Mouse (Mus musculus): ENCODE measurements around the gene Hspa5.
"Not testable (repeated sequence)": the region's sequence is repeated elsewhere in the genome, so short reads cannot be mapped to it uniquely, and the experiment has no call there.

Gene Hspa5

DNA sequence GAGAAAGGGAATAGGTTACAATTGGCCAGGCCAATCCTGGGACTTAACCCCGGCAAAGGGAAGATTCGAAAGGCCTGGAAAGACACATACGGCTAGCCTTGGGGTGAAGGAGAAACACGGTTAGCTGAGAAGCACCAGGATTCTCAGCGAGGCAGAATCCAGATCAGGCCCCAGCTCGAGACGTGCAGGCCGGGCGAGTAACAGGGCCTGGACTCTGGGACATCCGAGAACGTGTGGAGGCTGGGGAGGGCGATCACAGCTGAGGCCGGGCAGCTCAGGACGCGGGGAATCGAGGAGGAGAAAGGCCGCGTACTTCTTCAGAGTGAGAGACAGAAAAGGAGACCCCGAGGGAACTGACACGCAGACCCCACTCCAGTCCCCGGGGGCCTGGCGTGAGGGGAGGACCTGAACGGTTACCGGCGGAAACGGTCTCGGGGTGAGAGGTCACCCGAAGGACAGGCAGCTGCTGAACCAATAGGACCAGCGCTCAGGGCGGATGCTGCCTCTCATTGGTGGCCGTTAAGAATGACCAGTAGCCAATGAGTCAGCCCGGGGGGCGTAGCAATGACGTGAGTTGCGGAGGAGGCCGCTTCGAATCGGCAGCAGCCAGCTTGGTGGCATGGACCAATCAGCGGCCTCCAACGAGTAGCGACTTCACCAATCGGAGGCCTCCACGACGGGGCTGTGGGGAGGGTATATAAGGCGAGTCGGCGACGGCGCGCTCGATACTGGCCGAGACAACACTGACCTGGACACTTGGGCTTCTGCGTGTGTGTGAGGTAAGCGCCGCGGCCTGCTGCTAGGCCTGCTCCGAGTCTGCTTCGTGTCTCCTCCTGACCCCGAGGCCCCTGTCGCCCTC, at the start of gene Hspa5:
Hspa5 (plus strand) TSS at position 603 of the 859 bp plus-strand sequence.
- DNase-seq, result peak; percentile 92 to 98

DNA sequence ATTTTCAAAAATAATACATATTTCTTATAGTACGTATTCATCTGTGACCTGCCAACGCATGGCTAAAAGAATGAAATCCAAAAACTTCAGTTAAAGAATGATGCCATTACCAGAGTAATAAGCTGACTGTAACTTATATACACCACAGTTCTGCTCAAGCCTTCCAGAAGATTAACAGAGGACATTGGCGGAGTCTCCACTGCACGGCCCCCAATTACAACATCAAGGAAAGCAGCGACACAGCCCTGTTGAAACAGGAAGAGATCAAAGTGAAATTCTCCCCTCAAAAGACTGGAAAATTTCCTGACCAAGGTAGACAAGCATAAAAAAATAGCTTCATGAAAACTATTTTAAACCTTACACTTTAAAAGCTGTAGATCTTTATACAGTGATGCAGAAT, 46.5 kb upstream of the Hspa5 start:
- no peak for DNase-seq

DNA sequence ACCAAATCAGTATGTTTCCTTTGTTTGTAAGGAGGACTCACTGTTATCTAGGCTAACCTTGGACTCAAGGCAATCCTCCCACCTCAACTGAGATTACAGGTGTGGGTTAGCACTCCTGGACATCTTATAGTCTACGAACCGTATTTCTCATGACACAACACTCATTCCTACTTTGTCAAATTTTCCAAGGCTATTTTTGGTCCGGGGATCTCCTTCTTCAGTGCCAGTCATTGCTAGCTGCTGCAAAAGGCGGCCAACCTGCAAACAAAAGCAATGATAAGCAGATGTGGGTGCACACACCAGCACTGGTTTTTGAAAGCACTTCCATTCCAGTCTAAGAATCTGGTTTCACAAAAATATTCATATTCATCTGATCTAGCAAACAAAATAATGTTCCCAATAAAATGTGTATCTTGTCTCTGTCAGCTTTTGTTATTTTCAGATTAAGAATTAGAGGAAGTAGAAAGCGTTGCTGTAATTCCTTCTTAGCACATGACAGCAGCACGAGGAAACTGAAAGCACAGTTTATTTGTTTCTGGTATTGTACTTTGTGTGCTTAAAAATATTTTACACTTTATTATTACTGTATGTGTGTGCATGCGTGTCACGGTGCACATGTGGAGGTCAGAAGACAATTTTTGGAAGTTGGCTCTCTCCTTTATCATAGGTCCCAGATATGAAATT, 44.6 kb upstream of the Hspa5 start:
- DNase-seq, result no peak

DNA sequence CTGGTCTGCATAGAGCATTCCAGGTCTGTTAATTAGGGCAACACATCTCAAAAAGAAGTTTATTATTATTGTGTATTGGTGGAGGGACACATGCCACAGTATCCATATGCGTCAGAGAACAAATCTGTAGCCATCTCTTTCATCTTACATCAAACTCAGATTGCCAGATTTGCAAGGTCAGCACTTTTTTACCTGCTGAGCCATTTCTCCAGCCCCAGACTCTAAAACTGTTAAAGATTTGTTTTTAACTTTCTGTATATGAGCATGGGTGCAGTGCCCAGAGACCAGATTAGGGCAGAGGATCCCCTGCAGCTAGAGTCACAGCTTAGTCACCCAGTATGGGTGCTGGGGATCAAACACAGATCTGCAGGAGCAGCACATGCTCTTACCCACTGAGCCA, 35.1 kb upstream of the Hspa5 start:
- DNase-seq, result no peak

DNA sequence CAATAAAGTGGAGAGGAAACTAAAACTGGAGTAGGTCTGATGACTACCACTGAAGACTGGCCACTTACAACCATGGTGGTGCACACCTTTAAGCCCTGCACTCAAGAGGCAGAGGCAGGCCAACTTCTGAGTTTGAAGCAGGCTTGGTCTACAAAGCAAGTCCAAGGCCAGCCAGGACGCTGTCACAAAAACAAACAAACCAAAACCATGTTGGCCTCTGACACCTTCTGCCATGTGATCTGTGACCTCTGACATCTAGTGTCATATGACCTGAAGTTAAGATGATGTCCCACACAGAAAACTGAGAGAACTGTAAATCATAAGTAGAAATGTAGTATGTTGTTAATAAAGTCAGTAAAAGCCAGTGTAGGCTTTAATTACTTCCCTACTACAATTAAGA, 33.9 kb upstream of the Hspa5 start:
- no peak for DNase-seq

DNA sequence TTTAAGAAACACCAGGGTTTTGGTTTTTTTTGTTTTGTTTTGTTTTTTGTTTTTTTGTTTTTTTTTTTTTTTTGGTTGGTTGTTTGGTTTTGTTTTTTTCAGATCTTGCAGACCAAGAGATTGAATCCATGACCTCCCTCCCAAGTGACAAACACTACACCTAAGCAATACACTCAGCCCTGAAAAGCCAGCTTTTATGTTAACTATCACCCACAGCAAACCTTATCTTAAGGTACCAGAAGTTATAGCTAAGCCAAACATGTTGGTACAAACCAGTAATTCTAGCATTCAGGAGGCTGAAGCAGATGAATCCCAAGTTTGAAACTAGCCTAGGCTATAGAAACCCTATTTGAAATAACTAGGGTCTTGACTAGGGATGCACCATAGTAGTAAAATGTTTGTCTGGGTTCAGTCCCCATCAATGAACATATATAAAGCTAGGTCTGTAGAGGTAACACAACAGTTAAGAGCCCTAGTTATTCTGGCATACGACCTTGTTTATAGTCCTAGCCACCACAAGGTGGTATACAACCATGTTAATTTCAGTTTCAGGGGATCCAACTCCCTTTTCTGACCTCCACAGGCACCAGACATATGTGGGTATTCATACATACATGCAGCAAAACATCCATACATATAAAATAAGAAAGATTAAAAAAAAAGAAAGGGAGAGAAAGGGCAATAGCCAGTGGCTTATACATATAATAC, 31.9 kb upstream of the Hspa5 start:
- DNase-seq, result no peak

DNA sequence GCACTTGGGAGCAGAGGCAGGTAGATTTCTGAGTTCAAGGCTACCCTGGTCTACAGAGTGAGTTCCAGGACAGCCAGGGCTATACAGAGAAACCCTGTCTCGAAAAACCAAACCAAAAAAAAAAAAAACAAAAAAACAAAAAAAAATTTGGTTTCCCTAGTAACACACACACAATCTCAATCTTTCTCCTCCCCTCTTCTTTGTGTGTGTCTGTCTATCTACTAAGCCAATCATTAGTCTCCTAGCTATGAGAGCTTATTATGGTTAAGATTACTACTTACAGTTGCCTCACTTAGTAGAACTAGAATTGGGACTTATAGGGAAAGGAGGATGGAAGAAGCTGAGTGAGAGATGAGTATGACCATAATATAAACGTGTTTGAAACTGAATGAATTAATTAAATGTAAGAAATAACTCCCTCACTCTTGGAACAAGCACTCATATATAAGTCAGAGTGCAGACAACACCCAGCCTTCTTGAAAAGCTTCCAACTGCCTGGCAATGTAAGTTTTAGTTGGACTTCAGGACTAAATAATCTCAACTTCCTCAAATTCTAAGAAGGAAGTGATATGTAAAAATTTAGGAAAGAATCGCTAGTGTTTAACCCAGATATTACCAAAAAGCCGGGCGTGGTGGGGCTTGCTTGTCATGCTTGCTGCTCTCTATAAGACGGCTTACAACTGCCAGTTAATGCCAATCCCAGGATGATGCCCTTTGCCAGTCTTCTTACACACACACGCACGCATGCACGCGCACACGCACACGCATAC, 30.2 kb upstream of the Hspa5 start:
- DNase-seq, result no peak

DNA sequence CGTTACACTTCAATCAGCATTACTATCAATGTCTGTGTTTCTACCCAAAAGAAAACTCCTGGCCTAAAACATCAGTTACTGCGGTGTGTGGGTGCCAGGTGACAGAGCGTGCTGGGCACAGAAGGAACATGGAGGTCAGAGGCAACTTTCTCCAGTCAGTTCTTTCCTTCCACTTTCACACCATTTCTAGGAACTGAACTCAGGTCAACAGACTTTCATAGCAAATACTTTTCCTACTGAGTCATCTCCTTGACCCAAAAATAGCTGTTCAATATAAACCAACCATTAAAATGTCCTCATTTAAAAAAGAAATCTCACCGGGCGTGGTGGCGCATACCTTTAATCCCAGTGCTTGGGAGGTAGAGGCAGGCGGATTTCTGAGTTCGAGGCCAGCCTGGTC, 29.1 kb upstream of the Hspa5 start:
- DNase-seq, result no peak

DNA sequence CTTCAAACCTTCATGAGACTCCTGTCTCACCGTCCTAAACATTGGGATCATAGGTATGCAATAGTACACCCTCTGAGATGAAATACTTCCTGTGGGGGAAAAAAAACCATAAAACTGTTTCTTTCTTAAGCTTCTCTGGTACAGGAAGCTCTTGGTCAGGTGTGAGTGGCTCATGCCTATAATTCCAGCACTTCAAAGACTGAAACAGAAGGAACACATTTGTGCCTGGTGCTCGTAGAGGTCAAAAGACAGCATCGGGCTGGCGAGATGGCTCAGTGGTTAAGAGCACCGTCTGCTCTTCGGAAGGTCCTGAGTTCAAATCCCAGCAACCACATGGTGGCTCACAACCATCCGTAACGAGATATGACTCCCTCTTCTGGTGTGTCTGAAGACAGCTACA, 27.3 kb upstream of the Hspa5 start:
- no peak for DNase-seq

DNA sequence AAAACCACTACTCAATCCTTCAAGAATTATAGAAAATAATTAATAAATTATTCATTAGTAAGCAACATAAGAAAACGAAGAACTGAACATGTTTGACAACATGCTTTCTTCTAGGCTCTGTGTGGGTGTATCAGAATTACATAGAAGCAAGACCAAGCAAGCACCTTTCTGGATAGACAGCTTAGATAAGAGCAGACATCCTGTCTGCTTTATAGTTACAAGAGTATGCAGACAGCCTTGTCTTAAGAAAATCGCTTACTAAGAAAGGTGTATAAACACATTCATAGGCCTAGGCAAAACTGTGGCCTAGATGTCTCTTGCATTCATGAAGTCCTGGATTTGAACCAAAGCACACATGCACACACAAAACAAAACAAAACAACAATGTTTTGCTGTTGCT, 26.1 kb upstream of the Hspa5 start:
- no peak for DNase-seq

DNA sequence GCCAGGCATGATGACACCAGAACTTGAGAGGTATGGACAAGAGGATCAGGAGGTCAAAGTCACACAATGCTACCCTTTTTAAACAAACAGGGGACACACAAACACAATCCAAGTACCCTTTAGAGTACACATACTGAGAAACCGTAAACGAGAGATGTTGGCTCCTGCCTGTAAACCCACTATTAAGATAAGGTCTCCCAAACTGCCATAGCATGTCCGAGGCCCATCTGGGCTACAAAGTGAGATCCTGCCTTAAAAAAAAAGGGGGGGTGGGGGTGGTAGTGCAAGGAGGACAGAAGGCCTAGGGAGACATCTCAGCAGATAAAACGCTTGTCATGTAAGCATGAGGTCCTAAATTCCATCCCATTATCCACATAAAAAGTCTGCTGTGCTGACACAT, 23.3 kb upstream of the Hspa5 start:
- no peak for DNase-seq

DNA sequence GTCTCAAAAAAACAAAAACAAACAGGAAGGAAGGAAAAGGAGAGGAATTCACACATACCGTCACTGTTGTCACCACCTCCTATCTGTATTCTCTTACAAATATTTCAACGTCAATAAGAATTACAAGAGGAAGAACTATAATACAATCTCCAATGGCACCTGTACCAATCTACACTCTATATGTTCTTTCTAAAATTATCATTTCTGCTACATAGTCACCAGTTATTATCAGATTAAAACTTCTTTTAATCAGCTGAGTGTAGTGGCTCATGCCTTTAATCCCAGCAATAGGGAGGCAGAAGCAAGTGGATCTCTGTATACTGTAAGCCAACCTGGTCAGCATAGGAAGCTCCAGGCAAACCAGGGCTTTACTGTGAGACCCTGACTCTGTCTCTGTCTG, 21.5 kb upstream of the Hspa5 start:
- no peak for DNase-seq

DNA sequence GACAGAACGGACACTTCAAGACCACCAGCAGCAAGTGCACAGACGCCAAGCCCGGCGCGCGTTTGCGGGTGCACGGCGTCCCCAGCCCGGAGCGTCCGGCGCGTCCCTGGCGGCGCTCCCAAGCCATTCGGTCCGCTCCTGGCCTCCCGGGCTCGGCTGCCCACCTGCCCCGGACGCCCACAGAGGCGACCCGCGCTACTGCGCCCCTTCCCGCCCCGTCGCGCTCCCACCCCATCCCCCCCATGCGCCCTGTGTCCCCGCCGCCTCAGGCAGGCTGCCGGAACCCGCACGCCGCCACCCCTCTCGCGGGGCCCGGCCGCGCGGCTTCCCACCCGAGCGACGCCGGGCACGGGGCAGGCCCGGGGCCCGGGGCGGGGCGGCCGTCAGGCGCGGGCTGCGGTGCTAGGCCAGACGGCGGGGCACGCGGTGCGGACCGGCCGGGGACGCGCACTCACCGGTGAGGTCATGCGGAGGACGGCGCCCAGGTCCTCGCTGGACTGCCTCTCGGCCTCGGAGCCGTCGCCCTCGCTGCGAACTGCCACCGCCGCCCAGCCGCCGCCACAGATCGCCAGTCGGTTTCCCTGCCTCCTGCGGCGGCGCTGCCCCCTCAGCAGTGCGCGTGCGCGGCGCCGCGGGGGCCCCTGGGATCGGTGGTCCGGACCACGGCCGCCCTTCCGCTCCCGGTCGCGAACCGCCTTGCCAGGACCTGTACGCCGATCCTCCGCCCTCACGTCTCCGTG, 17.8 kb upstream of the Hspa5 start:
- peak; percentile 82 to 86 for DNase-seq

DNA sequence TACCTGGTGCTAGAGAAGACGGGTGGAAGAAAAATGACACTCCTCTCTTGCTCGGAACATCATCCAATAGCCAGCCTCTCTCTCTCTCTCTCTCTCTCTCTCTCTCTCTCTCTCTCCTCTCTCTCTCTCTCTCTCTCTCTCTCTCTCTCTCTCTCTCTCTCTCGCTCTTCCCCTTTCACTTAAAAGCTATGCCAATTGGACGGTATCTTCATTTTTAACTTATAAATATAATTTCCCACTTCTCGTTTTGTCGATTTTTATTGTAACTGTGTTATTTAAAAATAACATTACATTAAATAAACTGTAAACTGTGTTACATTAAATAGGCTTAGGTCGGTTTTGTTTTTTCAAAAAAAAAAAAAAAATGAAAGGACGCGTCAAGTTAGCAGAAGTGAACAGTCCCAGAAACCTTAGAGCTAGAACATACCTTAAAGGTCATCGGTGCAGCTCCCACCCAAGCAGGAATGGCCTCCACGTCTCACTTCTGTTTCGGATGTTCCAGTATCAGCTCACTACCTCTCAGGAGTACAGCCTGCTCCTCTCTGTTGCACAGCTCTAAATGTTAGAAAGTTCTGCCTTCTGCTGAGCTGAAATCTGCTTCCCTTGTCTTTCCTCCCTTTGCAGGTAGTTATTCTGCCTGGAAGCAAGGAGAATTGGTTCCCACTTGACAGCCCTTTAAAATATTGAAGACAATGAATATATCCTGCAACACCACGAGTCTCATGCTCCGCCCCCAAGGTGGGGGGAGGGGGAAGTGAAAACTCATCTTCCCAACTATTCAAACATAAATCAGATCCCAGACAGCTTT, 17.0 kb upstream of the Hspa5 start, which contains the start of gene Gapvd1:
Gapvd1 (minus strand) TSS at position 682 of the 808 bp plus-strand sequence.
- peak in 1 of 2 experiments; percentile 42 for DNase-seq

DNA sequence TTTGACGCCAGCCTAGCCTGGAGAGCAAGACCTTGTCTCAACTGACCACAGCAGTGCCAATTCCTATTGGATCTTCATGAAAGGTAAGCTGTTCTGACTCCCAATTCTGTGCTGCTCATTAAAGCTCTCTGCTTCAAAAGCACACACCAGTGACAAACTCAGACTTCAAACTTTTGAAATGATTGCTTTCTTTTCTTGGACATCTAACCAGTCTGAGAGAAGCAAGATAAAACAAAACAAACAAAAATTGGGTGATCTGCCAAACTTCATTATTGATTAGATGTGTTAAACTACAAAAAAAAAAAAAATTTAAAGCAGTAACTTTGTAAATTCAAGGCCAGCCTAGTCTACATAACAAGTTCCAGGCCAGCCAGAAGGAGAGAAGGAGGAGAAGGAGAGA, 14.4 kb upstream of the Hspa5 start:
- DNase-seq, result no peak

DNA sequence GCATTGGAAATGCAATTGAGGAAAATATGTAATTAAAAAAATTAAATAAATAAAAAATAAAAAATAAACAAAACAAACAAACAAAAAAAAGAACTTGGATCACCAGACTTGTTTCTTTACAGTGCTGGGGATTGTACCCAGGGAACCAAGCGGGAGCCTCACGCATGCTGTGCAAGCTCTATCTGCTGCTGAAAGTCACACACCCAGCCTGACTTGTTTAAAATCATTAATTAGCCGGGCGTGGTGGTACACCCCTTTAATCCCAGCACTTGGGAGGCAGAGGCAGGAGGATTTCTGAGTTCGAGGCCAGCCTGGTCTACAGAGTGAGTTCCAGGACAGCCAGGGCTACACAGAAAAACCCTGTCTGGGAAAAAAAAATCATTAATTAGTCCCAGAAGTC, 10.5 kb upstream of the Hspa5 start:
- not testable (repeated sequence) for DNase-seq

DNA sequence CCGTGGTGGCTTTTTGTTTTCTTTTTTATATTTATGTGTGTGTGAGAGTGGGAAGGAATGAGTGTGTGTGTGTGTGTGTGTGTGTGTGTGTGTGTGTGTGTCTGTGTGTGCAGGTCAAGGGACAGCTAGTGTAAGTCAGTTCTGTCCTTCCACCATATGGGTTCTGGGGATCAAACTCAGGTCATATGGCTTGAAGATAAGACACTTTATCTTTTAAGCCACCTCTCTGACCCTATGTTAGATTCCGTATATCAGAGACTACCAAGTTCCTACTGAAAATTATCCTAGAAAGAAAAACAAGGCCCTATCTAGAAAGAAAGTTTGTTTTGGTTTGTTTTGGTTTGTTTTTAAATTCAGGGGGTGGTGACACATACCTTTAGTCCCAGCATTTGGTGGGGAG, 9.6 kb upstream of the Hspa5 start:
- DNase-seq, result no peak

DNA sequence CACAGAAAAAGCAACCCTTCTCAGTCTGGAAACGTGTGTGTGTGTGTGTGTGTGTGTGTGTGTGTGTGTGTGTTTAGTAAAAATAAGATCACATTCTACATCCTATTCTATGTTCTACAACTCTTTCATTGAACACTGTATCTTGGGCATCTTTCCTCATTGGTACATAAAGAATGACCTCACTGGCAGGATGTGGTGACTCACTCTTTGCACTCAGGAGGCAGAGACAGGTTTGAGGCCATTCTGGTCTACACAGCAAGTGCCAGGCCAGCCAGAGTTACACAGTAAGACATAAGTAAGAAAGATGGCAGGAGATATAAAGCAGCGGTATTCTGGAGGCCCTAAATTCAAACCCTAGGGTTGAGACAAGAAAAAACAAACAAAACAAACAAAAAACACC, 8.9 kb upstream of the Hspa5 start:
- DNase-seq, result no peak

DNA sequence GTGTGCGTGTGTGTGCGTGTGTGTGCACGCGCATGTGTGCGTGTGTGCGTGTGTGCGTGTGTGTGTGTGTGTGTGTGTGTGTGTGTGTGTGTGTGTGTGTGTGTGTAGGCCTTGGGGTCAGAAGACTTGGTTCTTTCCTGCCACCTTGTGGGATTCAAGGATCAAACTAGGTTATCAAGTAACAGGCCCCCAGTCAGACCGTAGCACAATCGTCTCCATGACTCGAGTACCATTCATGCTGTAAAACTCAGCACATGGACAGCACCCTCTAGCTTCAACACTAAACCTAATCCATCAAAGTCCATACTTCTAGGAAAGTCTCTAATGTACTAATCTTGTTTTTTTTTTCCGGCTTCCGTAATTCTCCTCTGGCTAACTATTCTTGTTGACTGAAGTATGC, 7.0 kb upstream of the Hspa5 start:
- no peak for DNase-seq

DNA sequence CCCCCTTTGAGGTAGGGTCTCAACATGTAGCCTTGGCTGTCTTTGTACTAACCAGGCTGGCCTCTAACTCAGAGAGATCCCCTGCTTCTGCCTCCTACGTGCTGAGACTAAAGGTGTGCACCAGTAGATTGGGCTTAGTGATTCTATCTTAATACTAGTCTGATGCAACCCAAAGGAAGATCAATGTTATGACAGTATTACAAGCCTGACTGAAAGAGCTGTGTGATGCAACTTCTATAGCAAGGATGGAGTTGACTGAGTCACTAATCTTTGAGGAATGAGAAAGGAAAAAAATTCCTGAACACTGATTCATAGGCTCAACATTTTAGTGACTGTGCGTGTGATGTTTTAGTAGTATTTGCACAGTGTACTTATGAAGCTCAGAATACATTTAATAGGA, 1.7 kb upstream of the Hspa5 start:
- no peak for DNase-seq

DNA sequence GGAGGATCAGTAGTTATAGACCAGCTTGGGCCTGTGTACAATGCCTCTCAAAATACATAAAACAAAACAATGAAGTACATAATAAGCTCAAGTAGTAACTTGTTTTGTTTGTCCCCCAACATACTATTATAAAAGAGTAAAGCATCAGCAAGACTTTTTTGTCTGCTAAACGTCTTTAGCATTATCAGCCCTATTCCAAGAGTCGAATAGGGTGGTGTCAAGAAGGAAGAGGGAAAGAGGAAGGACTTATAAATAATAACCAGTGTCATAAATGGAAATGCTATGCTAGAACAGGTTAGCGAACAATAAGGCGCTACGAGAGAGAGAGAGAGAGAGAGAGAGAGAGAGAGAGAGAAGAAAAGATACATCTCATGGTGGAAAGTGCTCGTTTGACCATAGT, 819 bp upstream of the Hspa5 start:
- DNase-seq, result no peak

Data from spleen, adult 18-20 months (tissue).